Mouse (Mus musculus) midbrain, embryonic 15.5 days (tissue): ENCODE measurements around the gene Cdc16. TPM values are rescaled to one million over a fixed set of nuclear protein-coding genes. Genes with fewer than 3 reads are reported as not detected.

ENCODE experiments used
- polyA plus RNA-seq: library from polyadenylated mRNA; unstranded; fragments of >200 nt; fragmentation: Nextera tagmentation; extraction: Ambion mirVana; gene quantifications from 2 replicates; pipeline ENCODE4 v1.2.1, GENCODE M21; 2015

Gene Cdc16
- polyA plus RNA-seq, 1 experiment from 2014 or later: 162 TPM

Other genes starting within 250 kb of the Cdc16 start
- not detected in 2 replicates for gene 1700029H14Rik, start 195.2 kb upstream of the Cdc16 start, polyA plus RNA-seq
- gene Rasa3, start 80.1 kb upstream of the Cdc16 start, polyA plus RNA-seq: 27.3 and 27.7 TPM in 2 replicates
- 1.7 and 2.3 TPM in 2 replicates for gene Cfap97d2, start 51.8 kb upstream of the Cdc16 start, polyA plus RNA-seq
- gene Upf3a, start 27.9 kb downstream of the Cdc16 start, polyA plus RNA-seq: 39.2 and 44.0 TPM in 2 replicates
- not detected in 2 replicates for gene AF366264, start 80.7 kb downstream of the Cdc16 start, polyA plus RNA-seq
- gene Champ1, start 112.0 kb downstream of the Cdc16 start, polyA plus RNA-seq: 52.0 and 55.2 TPM in 2 replicates
- gene Coprs, start 132.6 kb downstream of the Cdc16 start, polyA plus RNA-seq: 151 and 152 TPM in 2 replicates